Mouse (Mus musculus) induced T-regulatory cell, adult 2 months (primary cell): ENCODE measurements around the gene Lce1d.
"Not testable (repeated sequence)": the region's sequence is repeated elsewhere in the genome, so short reads cannot be mapped to it uniquely, and the experiment has no call there.

Experiments
- DNase-seq: peaks from one replicate; pipeline ENCODE4 v3.0.0-alpha.2; 2012; ENCODE audit warnings: low read depth

Gene Lce1d

DNA sequence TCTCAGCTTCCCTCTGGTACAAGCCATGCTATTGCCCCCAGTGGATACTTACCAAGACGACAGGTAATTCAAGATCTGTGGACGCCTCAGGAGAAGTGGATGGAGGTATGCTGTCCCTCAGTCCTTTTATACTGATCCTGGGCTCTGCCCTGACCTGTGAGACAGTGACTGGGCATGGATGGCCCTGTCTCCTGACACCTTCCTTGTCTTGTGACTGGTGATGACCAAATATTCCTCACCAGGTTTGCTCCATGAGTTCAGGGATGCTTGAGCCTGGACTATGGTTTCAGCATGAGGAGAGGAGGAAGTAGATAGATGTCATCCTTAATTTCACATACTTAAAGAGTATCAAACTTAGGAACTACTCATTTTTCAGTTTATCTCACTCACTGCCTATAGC is at the start of gene Lce1d:
Gene Lce1d (minus strand): TSS at position 101 of the 400 bp plus-strand sequence.
- no peak for DNase-seq

DNA sequence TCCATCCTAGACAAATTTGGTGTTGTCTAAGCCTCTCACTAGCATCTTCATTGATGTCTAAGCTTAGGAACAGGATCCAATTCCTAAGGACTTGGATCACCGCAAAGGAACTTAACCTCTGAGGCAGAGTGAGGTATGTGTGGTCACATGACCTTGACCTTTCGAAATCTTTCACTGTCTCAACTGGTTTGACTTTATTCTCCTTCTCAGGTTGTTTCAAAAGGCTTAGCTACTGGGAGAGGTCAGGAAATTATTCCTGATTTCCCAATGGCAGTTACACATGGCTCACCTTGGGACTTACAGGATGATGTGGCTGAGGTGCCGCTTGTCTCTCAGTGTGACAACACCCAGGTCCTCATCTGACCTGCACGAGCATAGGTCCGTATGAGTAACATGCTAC is 35.6 kb upstream of the Lce1d start:
- DNase-seq: no peak

DNA sequence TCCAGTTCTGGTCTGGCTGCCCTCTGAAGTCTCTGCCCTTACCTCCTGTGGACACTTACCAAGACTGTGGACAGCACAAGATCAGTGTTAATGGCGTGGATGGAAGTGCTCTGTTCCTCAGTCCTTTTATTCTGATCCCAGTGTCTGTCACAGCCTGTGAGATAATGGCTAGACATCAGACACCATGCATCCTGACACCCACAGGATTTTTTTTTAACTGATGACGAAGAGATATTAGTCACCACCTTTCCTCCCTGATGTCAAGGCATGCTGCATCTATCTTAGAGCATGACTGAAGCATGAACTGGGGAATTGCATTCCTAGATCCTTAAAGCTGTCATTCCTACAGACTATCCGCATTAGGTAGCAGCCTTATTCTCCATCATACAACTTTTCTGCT is 33.2 kb upstream of the Lce1d start, which contains the start of gene Lce1f:
Gene Lce1f (minus strand): TSS at position 101 of the 400 bp plus-strand sequence.
- no peak for DNase-seq

DNA sequence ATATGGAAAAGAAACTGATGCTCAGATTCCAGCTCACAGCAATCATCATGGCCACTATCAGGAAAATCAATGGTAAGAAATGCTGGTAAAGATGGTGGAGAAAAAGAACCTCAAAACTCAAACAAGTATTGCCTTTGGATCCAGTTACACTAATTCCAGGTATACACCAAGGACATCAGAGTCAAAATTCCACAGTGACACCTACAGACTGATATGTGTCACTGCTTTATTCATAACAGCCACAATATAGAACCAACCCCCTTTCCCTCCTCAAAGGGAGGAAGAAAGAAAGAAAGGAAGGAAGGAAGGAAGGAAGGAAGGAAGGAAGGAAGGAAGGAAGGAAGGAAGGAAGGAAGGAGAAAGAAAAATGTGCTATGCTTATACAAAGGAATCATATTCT is 28.1 kb upstream of the Lce1d start:
- DNase-seq: no peak

DNA sequence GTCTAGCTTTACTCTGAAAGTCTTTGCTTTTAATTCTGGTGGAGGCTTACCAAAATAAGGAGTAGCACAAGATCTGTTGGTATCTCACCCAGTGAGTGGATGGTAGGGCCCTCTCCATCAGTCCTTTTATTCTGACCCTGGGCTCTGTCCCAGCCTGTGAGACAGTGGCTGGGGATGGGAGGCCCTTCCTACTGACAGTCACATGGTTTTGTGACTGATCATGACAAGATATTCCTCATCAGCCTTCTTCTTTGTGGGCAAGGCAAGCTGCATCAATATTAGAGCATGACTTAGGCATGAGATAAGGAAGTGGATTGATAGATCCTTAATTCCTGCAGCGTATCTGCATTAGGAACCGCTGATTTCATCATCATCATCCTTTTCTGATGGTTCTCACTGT is 22.0 kb upstream of the Lce1d start, which contains the start of gene Lce1e:
Gene Lce1e (minus strand): TSS at position 101 of the 400 bp plus-strand sequence.
- no peak for DNase-seq

DNA sequence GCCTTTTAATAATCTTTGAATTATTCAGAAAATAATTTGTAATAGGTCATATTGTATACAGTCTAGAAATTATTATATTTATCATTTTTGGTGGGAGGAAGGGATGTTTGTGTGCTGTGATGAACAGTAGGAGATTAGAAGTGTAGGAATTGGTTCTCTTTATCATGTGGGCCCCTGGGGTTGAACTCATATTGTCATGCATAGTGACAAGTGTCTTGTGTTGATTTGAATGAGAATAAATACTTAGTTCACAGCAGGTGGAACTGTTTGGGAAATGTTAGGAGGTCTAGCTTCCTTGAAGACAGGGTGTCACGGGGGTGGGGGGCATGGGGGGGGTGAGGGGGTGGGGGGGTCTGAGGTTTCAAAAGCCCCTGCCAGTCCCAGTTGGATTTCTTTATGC is 7.6 kb upstream of the Lce1d start:
- DNase-seq: no peak

DNA sequence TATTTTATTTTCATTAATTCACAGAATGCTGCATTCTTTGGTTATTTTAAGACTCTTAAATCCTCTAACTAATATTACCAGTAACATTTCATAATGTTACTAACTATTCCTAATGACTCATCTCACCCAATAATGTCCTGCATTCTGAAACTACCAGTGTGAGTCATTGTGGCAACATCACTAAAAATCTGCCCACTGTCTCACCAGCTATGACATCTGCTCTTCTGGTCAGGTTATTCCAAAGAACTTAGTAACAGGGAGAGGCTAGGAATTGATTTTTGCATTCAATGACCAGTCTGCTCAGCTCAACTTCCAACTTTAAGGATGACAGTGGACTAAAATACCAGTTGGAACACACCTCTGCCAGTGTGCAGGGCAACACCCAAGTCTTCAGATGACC is 4.7 kb upstream of the Lce1d start:
- DNase-seq: no peak

DNA sequence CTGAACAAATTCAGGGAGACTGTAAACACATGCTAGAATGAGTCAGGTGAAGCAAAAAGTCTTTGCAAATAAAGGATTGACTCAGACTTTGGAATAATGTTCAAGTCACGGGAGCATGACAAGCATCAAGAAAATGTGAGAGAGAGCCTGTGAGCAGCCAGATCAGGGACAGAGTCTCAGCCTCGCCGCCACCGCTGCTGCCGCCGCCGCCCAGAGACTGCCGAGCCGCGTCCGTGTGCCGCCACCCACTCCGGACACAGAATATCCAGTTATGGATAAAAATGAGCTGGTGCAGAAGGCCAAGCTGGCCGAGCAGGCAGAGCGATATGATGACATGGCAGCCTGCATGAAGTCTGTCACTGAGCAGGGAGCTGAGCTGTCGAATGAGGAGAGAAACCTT is 2.1 kb upstream of the Lce1d start:
- not testable (repeated sequence) for DNase-seq

DNA sequence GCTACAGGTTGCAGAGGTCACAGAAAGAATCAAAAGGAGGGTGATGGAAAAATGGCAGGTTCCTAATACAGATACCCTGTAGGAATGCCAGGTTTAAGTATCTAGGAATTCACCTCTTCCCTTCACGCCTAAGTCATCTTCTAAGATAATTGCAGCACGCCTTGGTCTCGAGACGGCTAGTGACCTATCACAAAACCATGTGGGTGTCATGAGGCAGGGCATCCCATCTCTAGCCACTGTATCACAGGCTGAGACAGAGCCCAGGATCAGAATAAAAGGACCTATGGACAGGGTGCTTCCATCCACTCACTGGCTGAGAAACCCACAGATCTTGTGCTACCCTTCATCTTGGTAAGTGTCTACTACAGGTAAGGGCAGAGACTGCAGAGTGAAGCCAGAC is 8.1 kb downstream of the Lce1d start, which contains the start of gene Lce1c:
Gene Lce1c (plus strand): TSS at position 301 of the 400 bp plus-strand sequence.
- DNase-seq: no peak

DNA sequence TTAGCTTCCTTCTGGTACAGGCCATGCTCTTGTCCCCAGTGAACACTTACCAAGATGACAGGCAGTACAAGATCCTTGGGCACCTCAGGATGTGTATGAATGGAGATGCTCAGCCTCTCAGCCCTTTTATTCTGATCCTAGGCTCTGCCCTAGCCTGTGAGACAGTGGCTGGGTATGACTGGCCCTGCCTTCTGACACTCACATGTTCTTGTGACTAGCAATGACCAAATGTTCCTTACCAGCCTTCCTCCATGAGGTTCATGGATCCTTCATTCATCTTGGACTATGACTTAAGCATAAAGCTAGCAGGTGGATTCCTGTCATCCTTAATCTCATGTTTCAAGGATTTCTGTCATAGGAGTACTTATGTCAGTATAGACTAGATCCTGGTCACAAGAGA is 16.8 kb downstream of the Lce1d start, which contains the start of gene Lce1a2:
Gene Lce1a2 (minus strand): TSS at position 101 of the 400 bp plus-strand sequence.
- DNase-seq: no peak

DNA sequence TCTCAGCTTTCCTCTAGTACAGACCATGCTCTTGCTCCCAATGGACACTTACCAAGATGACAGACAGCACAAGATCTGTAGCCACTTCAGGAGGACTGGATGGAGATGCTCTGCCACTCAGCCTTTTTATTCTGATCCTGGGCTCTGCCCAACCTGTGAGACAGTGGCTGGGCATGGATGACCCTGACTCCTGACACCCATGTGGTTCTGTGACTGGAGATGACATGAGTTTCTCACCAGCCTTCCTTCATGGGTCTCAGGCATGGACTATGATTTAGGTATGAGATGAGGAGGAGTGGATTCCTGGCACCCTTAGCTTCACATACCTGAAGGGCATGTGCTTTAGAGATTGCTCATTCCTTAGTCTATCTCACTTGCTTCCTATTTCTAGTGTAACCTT is 30.2 kb downstream of the Lce1d start, which contains the start of gene Lce1b:
Gene Lce1b (minus strand): TSS at position 101 of the 400 bp plus-strand sequence.
- no peak for DNase-seq

DNA sequence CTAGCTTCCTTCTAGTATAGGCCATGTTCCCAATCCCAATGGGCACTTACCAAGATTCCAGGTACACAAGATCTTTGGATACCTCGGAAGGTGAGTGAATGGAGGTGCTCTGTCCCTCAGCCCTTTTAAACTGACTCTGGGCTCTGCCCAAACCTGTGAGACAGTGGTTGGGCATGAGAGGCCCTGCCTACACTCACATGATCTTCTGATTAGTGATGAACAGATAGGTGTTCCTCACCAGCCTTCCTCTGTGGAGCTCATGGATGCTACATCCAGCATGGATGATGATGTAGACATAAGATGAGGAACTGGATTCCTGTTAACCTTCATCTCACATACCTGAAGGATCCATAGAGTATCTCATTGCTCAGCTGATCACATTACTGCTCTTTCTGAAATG is 38.8 kb downstream of the Lce1d start, which contains the start of gene Lce1a1:
Gene Lce1a1 (minus strand): TSS at position 101 of the 400 bp plus-strand sequence.
- DNase-seq: no peak

DNA sequence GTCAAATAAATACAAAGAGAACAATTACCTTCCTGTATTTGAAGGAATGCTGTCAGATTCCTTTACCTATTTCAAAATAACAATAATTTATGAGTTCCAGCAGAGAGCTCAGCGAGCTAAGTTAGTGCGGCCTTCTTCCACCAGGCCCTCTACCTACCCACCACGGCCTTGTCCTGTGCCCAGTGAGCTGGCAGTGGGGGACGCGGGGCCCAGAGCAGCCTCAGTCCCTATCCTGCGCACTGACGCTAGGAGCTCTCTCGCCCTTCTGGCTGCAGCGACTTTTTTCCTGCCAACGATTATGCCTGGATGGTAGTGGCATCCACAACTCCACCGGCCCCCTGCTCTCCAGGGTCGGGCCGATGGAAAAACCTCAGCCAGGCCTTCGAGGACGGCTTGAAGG is 47.2 kb downstream of the Lce1d start:
- DNase-seq: no peak

DNA sequence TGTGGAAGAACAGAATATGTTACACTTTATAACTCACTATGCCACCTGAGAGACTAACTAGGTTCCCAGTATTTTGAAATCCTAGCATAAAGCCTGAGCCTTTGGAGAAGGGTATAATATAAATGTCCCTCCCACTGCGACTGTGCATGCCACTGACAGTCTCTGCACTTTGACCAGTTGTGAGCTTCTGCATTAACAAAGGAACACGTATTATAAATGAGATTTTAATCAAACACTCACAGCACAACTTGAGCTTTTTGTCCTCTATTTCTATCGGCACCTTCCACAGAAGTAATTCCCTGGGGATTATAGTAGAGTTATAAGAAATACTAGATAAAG is 48.4 kb downstream of the Lce1d start:
- DNase-seq: no peak

DNA sequence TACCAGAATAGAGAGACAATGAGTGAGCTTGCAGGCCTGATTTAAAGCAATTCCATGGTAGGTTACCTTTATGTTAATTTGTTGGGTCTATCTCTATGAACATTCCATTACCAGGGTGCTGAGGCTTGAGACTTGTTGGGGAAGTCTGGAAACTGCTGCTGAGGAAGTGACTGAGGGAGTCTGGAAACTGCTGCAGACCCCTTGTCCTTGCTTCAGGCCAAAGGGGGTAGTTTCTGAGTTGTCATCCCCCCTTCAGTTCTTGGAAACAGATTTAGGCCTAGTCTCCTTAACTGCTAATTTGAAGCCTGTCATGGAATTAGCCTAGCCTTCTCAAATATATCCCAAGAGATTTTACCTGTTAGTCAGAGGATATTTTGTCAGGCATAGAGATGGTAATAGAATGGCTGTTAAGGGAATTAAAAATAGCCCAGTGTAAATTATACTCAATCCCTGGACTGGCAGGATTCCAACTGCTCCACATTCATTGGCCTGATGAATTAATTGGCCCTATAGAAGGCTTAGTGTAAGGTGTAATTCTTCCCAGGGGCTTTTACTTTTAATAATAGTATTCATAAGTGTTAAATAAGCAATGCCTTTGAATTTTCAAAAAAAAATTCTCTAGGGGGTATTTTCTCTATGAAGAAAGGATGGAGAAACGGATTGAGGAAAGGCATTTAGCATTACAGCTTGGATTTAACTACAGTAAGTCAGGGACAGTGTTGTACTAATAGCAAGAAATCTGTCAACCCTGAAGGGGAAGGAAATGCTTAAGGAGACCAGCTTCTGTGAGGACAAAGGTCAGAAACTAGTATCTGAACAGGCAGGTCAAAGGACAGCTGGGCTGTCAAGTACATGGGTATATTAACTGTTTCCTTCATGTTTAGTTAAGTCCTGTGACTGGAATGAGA is 49.0 kb downstream of the Lce1d start:
- DNase-seq: no peak
